Mouse (Mus musculus) heart, postnatal 0 days (tissue): ENCODE data around the gene Ntpcr. TPM values are rescaled to one million over a fixed set of nuclear protein-coding genes. Genes with fewer than 3 reads are reported as not detected.

Experiments used
- ATAC-seq: fragments of 200-750 bp; cut with Nextera tagmentation; 2 replicates; pipeline ENCODE4 v1.8.0; 2017; ENCODE audit warnings: low read depth, moderate number of reproducible peaks, moderate library complexity; ENCODE audit not compliant: insufficient read depth
- DNase-seq: peaks from one replicate; pipeline ENCODE4 v3.0.0-alpha.2; 2016; ENCODE audit warnings: low spot score
- H3K27ac ChIP-seq: fragments of 300-500 bp; sonication (generic); 2 replicates; pipeline ENCODE4 v1.5.1; 2014; ENCODE audit warnings: low read depth, mild to moderate bottlenecking
- H3K27me3 ChIP-seq: fragments of 300-500 bp; sonication (generic); 2 replicates; pipeline ENCODE4 v1.6.1; 2014; ENCODE audit warnings: low read length, mixed read lengths; ENCODE audit not compliant: control insufficient read depth, insufficient read depth
- H3K36me3 ChIP-seq: fragments of 300-500 bp; sonication (generic); replicated peaks from 2 replicates; pipeline ENCODE4 v1.6.1; 2014; ENCODE audit warnings: low read length, mixed read lengths; ENCODE audit not compliant: control insufficient read depth, insufficient read depth
- H3K4me1 ChIP-seq: fragments of 300-500 bp; sonication (generic); 2 replicates; pipeline ENCODE4 v1.6.1; 2014; ENCODE audit warnings: antibody characterized with exemption; ENCODE audit not compliant: control insufficient read depth, insufficient read depth
- H3K4me2 ChIP-seq: fragments of 300-500 bp; sonication (generic); 2 replicates; pipeline ENCODE4 v1.6.1; 2014; ENCODE audit warnings: low read depth, mild to moderate bottlenecking, low read length, moderate library complexity
- H3K4me3 ChIP-seq: fragments of 300-500 bp; sonication (generic); 2 replicates; pipeline ENCODE4 v1.5.1; 2014; ENCODE audit warnings: low read depth, low read length
- H3K9ac ChIP-seq: fragments of 300-500 bp; sonication (generic); replicated peaks from 2 replicates; pipeline ENCODE4 v1.6.1; 2014; ENCODE audit warnings: low read depth, low read length, mixed read lengths
- H3K9me3 ChIP-seq: fragments of 300-500 bp; sonication (generic); replicated peaks from 2 replicates; pipeline ENCODE4 v1.6.1; 2016; ENCODE audit warnings: low read length; ENCODE audit not compliant: control insufficient read depth
- CTCF ChIP-seq: IDR thresholded peaks from 2 replicates; pipeline ENCODE4 v1.5.1; 2016; ENCODE audit warnings: antibody characterized with exemption, control low read depth, low read depth
- EP300 ChIP-seq: IDR thresholded peaks from 2 replicates; pipeline ENCODE4 v1.6.1; 2016; ENCODE audit warnings: antibody characterized with exemption, low read depth
- WGBS: fragments of 180-500 bp; shearing (Covaris S2); extraction: QIAGEN DNeasy Blood & Tissue Kit; methylation state at CpG from one replicate; pipeline ENCODE4 v1.1.7; 2014; 5-methylcytosine and 5-hydroxymethylcytosine counted together
- polyA plus RNA-seq: library from polyadenylated mRNA; unstranded; fragments of >200 nt; fragmentation: Nextera tagmentation; extraction: Ambion mirVana; gene quantifications from 2 replicates; pipeline ENCODE4 v1.2.1, GENCODE M21; 2015
- total RNA-seq: library from RNA; depleted of rRNA; stranded (reverse); fragments of >200 nt; gene quantifications from 2 replicates; pipeline ENCODE4 v1.2.3, GENCODE M21; 2014; ENCODE audit warnings: low replicate concordance

The Ntpcr gene
- total and polyA plus RNA-seq, 2 experiments from 2014 or later = 34.7 to 35.1 TPM

- Histone ChIP-seq H3K4me2 (no peak overlapping the region), H3K9ac (no peak overlapping the region), H3K4me3 (no peak overlapping the region), H3K9me3 (no peaks in the 10 kb centered on the region), H3K4me1 (peaks cover 7% of the 10 kb centered on the region), H3K36me3 (no peaks in the 10 kb centered on the region), H3K27me3 (no peaks in the 10 kb centered on the region), H3K27ac (no peak overlapping the region)
- WGBS = 73% methylated on average over 3 of the region's 3 CpGs
- no peak for TF ChIP-seq EP300
- TF ChIP-seq CTCF = no peak
- DNase-seq (no peak), ATAC-seq (no peak)
Observed at GRCm38 (mm10) chr8:125690961-125691360, 38.8 kb upstream of the Ntpcr start.

GRCm38 (mm10) chr8:125692447-125692846, 37.3 kb upstream of the Ntpcr start:
- TF ChIP-seq EP300 (no peak), CTCF (no peak)
- no peak for ATAC-seq
- H3K4me2 ChIP-seq = no peak overlapping the region
- no peak overlapping the region for H3K9ac ChIP-seq
- WGBS = 46% methylated on average over 5 of the region's 5 CpGs
- no peak overlapping the region for H3K4me3 ChIP-seq
- no peaks in the 10 kb centered on the region for H3K36me3 ChIP-seq
- DNase-seq = no peak
- no peaks in the 10 kb centered on the region for H3K27me3 ChIP-seq
- H3K27ac ChIP-seq = no peak overlapping the region
- H3K9me3 ChIP-seq = no peaks in the 10 kb centered on the region
- H3K4me1 ChIP-seq = no peaks in the 10 kb centered on the region

- TF ChIP-seq EP300 (no peak), CTCF (no peak)
- 83% methylated on average over 3 of the region's 3 CpGs for WGBS
- Histone ChIP-seq H3K4me2 (no peak overlapping the region), H3K9me3 (peaks cover 5% of the 10 kb centered on the region), H3K4me3 (no peak overlapping the region), H3K27me3 (no peaks in the 10 kb centered on the region), H3K4me1 (no peaks in the 10 kb centered on the region), H3K36me3 (no peaks in the 10 kb centered on the region), H3K27ac (no peak overlapping the region), H3K9ac (no peak overlapping the region)
- ATAC-seq (no peak), DNase-seq (no peak)
Observed at GRCm38 (mm10) chr8:125693197-125693596, 36.6 kb upstream of the Ntpcr start.

- Histone ChIP-seq H3K9ac (no peak overlapping the region), H3K9me3 (peaks cover 10% of the 10 kb centered on the region), H3K27me3 (no peaks in the 10 kb centered on the region), H3K4me1 (no peaks in the 10 kb centered on the region), H3K4me2 (no peak overlapping the region), H3K27ac (no peak overlapping the region), H3K36me3 (no peaks in the 10 kb centered on the region), H3K4me3 (no peak overlapping the region)
- TF ChIP-seq CTCF = no peak
- TF ChIP-seq EP300 = no peak
- WGBS = 77% methylated on average over 6 of the region's 6 CpGs
- no peak for ATAC-seq
- DNase-seq = no peak
Observed at GRCm38 (mm10) chr8:125695951-125696350, 33.8 kb upstream of the Ntpcr start.

GRCm38 (mm10) chr8:125699391-125700025, 30.3 kb upstream of the Ntpcr start:
- no peak overlapping the region for H3K4me3 ChIP-seq
- no peak overlapping the region for H3K4me2 ChIP-seq
- H3K4me1 ChIP-seq = no peaks in the 10 kb centered on the region
- TF ChIP-seq EP300 = no peak
- no peak for TF ChIP-seq CTCF
- H3K36me3 ChIP-seq = no peaks in the 10 kb centered on the region
- no peak overlapping the region for H3K9ac ChIP-seq
- no peak overlapping the region for H3K27ac ChIP-seq
- H3K27me3 ChIP-seq = no peaks in the 10 kb centered on the region
- H3K9me3 ChIP-seq = peaks cover 10% of the 10 kb centered on the region
- 70% methylated on average over 6 of the region's 6 CpGs for WGBS
- DNase-seq (no peak), ATAC-seq (no peak)

- Histone ChIP-seq H3K36me3 (no peaks in the 10 kb centered on the region), H3K4me3 (no peak overlapping the region), H3K27me3 (no peaks in the 10 kb centered on the region), H3K27ac (no peak overlapping the region), H3K9me3 (peaks cover 10% of the 10 kb centered on the region), H3K4me2 (no peak overlapping the region), H3K9ac (no peak overlapping the region), H3K4me1 (no peaks in the 10 kb centered on the region)
- DNase-seq (no peak), ATAC-seq (no peak)
- WGBS = 73% methylated on average over 7 of the region's 7 CpGs
- no peak for TF ChIP-seq EP300
- TF ChIP-seq CTCF = no peak
Observed at GRCm38 (mm10) chr8:125700407-125700806, 29.4 kb upstream of the Ntpcr start.
